Mouse (Mus musculus) ES-Bruce4 (cell line): ENCODE results near the gene Cap1. TPM values are rescaled to one million over a fixed set of nuclear protein-coding genes. Genes with fewer than 3 reads are reported as not detected.
A peak's percentile ranks its signal among the peaks of the same experiment; 100 is the strongest.
"Not testable (repeated sequence)": the region's sequence is repeated elsewhere in the genome, so short reads cannot be mapped to it uniquely, and the experiment has no call there.

Experiments used
- H3K27ac ChIP-seq: 2 replicates; pipeline ENCODE4 v1.5.1; 2012; ENCODE audit warnings: low read length, inconsistent platforms; ENCODE audit not compliant: insufficient read depth
- H3K27me3 ChIP-seq: 2 replicates; pipeline ENCODE4 v1.6.1; 2012; ENCODE audit warnings: mild to moderate bottlenecking, low read length, inconsistent platforms; ENCODE audit not compliant: control insufficient read depth, poor library complexity, insufficient read depth, severe bottlenecking
- H3K36me3 ChIP-seq: 2 replicates; pipeline ENCODE4 v1.6.1; 2012; ENCODE audit warnings: inconsistent platforms, mild to moderate bottlenecking, low read length, moderate library complexity; ENCODE audit not compliant: control insufficient read depth, poor library complexity, insufficient read depth, severe bottlenecking
- H3K4me1 ChIP-seq: one replicate; pipeline ENCODE4 v1.8.1; 2011; ENCODE audit warnings: low read length; ENCODE audit not compliant: control insufficient read depth, insufficient read depth
- H3K4me3 ChIP-seq: 2 replicates; pipeline ENCODE4 v1.5.1; 2011; ENCODE audit warnings: low read depth, mild to moderate bottlenecking, low read length
- H3K9ac ChIP-seq: 2 replicates; pipeline ENCODE4 v1.6.1; 2012; ENCODE audit warnings: low read depth, mild to moderate bottlenecking, inconsistent platforms; ENCODE audit not compliant: poor library complexity, severe bottlenecking
- H3K9me3 ChIP-seq: replicated peaks from 2 replicates; pipeline ENCODE4 v1.6.1; 2012; ENCODE audit warnings: mild to moderate bottlenecking, low read length, inconsistent platforms; ENCODE audit not compliant: control insufficient read depth, poor library complexity, insufficient read depth, severe bottlenecking
- CTCF ChIP-seq: IDR thresholded peaks from one replicate; pipeline ENCODE4 v1.8.1; 2011; ENCODE audit warnings: low read depth, low read length
- EP300 ChIP-seq: IDR thresholded peaks from 2 replicates; pipeline ENCODE4 v1.6.1; 2011; ENCODE audit warnings: low read depth, low read length; ENCODE audit not compliant: insufficient read depth
- POLR2A ChIP-seq: IDR thresholded peaks from one replicate; pipeline ENCODE4 v1.8.1; 2011; ENCODE audit warnings: low read length; ENCODE audit not compliant: insufficient read depth
- polyA plus RNA-seq: library from polyadenylated mRNA; stranded (reverse); fragments of >200 nt; gene quantifications from 2 replicates; pipeline ENCODE4 v1.2.4, GENCODE M21; 2011; ENCODE audit warnings: low read depth; ENCODE audit not compliant: missing spikeins, insufficient read depth, insufficient read length

The Cap1 gene
- polyA plus RNA-seq, 1 experiment = 183 TPM

- no peak overlapping the region for H3K27ac ChIP-seq
- H3K36me3 ChIP-seq = no peaks in the 10 kb centered on the region
- TF ChIP-seq EP300 (no peak), POLR2A (no peak), CTCF (no peak)
- H3K9ac ChIP-seq = no peak overlapping the region
- H3K27me3 ChIP-seq = no peaks in the 10 kb centered on the region
- H3K4me3 ChIP-seq = no peak overlapping the region
- peaks cover 6% of the 10 kb centered on the region for H3K9me3 ChIP-seq
- H3K4me1 ChIP-seq = no peaks in the 10 kb centered on the region
Observed at GRCm38 (mm10) chr4:122827651-122828050, 58.2 kb downstream of the Cap1 start.

GRCm38 (mm10) chr4:122820941-122821340 is 64.9 kb downstream of the Cap1 start:
- not testable (repeated sequence) for H3K9ac ChIP-seq, H3K36me3 ChIP-seq, H3K27me3 ChIP-seq, H3K27ac ChIP-seq, H3K4me1 ChIP-seq, H3K9me3 ChIP-seq
- 0 out of 2 replicates have a peak overlapping the region, but pooled peaks have one; percentile 2 for H3K4me3 ChIP-seq

- no peak for TF ChIP-seq EP300
- TF ChIP-seq POLR2A = no peak
- TF ChIP-seq CTCF = no peak
- Histone ChIP-seq H3K4me1 (no peaks in the 10 kb centered on the region), H3K9me3 (no peaks in the 10 kb centered on the region), H3K36me3 (no peaks in the 10 kb centered on the region), H3K4me3 (no peak overlapping the region), H3K9ac (no peak overlapping the region), H3K27ac (no peak overlapping the region), H3K27me3 (no peaks in the 10 kb centered on the region; the same call in 1 of the 2 replicates)
Observed at GRCm38 (mm10) chr4:122816202-122816601, 69.7 kb downstream of the Cap1 start.

- Histone ChIP-seq H3K9me3 (no peaks in the 10 kb centered on the region), H3K4me3 (no peak overlapping the region), H3K4me1 (no peaks in the 10 kb centered on the region), H3K27me3 (no peaks in the 10 kb centered on the region), H3K9ac (no peak overlapping the region), H3K27ac (no peak overlapping the region), H3K36me3 (no peaks in the 10 kb centered on the region)
- TF ChIP-seq EP300 (no peak), POLR2A (no peak), CTCF (no peak)
Observed at GRCm38 (mm10) chr4:122811824-122812223, 74.0 kb downstream of the Cap1 start.

DNA sequence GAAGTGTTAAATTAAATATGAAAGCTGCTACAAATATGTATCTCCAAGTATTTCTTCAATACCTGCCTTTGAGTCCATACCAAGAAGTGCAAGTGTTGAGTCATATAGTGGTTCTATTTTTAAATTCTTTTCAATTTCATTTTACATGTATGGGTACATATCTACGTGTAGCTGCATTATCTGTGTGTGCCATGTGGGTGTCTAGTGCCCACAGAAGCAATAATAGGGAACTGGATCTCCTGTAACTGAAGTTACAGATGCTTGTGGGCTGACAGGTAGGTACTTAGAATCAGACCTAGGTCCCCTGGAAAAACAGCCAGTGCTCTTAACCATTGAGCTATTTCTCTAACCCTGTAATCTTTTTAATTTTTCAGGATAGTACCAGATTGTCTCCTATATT is 74.7 kb downstream of the Cap1 start:
- Histone ChIP-seq H3K27me3 (no peaks in the 10 kb centered on the region), H3K9me3 (no peaks in the 10 kb centered on the region), H3K9ac (no peak overlapping the region), H3K27ac (no peak overlapping the region), H3K4me3 (no peak overlapping the region), H3K4me1 (no peaks in the 10 kb centered on the region), H3K36me3 (no peaks in the 10 kb centered on the region)
- TF ChIP-seq POLR2A = no peak
- TF ChIP-seq CTCF = no peak
- no peak for TF ChIP-seq EP300

Other genes starting within 250 kb of the Cap1 start
- not detected in 2 replicates for gene 9530002B09Rik, start 196.8 kb downstream of the Cap1 start, polyA plus RNA-seq
- gene Ppt1, start 49.8 kb downstream of the Cap1 start, polyA plus RNA-seq = 19.3 and 19.9 TPM in 2 replicates
- 0.93 and 1.7 TPM in 2 replicates for gene Mfsd2a, start 75.1 kb upstream of the Cap1 start, polyA plus RNA-seq
- gene Mycl, start 109.6 kb upstream of the Cap1 start, polyA plus RNA-seq = 16.8 and 17.1 TPM in 2 replicates
- gene Trit1, start 130.5 kb upstream of the Cap1 start, polyA plus RNA-seq = 32.7 and 33.0 TPM in 2 replicates
- gene Bmp8b, start 219.1 kb upstream of the Cap1 start, polyA plus RNA-seq = 8.7 and 9.4 TPM in 2 replicates
- 1.2 TPM in 2 replicates for gene Oxct2b, start 230.2 kb upstream of the Cap1 start, polyA plus RNA-seq